Mouse (Mus musculus): ENCODE results near the gene Akt1s1. TPM values are rescaled to one million over a fixed set of nuclear protein-coding genes. Genes with fewer than 3 reads are reported as not detected.

Gene Akt1s1
- total RNA-seq (2021): 10 to 100 TPM; 73.6 to 75.4 TPM

GRCm38 (mm10) chr7:44848561-44849415 is at the start of gene Akt1s1, which contains the start of gene Tbc1d17:
TSS of gene Akt1s1 (plus strand) at chr7:44848991.
TSS of gene Tbc1d17 (minus strand) at chr7:44849079.
- intact Hi-C loops (cut with DNase I): no loop called here
- DNase-seq: peak; percentile 98

DNA sequence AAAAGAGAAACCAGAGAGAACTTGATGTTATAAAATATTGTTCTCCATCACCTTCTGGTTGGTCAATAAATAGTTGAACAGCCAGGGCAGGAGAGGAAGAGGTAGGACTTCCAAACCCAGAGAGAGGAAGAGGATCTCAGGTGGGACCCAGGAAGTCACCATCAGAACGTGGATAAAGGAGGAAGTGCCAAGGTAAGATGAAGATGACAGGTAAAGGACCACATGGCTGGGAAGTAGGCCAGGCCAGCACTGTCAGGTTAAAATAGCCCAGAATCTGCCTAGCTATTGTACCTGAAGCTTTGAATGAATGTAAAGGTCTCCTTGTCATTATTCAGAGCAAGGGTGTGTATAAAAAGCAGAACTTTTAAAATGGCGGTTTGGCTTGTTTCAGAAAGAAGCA is 39.9 kb upstream of the Akt1s1 start:
- no peak for DNase-seq
- intact Hi-C loops (cut with DNase I): no loop called here

GRCm38 (mm10) chr7:44809466-44809865 is 39.3 kb upstream of the Akt1s1 start:
- intact Hi-C loops (cut with DNase I): no loop called here

GRCm38 (mm10) chr7:44810365-44810764 is 38.4 kb upstream of the Akt1s1 start:
- intact Hi-C loops (cut with DNase I): loop anchor here (5.0 kb wide), 1 partner anchor 38 kb away; no protein-coding TSS in a partner anchor
- DNase-seq: no peak

More at GRCm38 (mm10) chr7:44809466-44809865, 39.3 kb upstream of the Akt1s1 start:
- no peak for DNase-seq

GRCm38 (mm10) chr7:44810819-44811557 is 37.8 kb upstream of the Akt1s1 start:
- intact Hi-C loops (cut with DNase I): loop anchor here (5.0 kb wide), 1 partner anchor 39 kb away; no protein-coding TSS in a partner anchor

GRCm38 (mm10) chr7:44812651-44813325 is 36.0 kb upstream of the Akt1s1 start:
- no peak for DNase-seq
- intact Hi-C loops (cut with DNase I): loop anchor here (5.0 kb wide), 1 partner anchor 40 kb away; no protein-coding TSS in a partner anchor

More at GRCm38 (mm10) chr7:44810819-44811557, 37.8 kb upstream of the Akt1s1 start:
- no peak for DNase-seq

DNA sequence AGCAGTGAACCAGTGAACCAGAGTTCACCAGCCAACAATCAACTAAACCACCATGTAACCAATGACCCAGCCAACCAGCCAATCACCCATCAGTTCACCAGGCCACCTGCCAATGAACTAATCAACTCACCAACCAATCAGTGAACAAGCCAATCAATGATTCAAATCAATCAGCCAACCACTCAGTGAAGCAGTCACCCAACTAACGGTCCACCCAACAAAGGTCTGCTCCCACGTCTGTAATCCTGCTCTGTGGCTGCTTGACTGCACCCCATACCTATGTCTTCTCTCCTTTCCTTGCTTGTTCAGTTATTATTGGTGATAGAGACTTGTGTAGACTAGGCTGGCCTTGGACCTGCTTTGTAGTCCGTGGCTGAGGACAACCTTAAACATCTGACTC is 34.8 kb upstream of the Akt1s1 start:
- intact Hi-C loops (cut with DNase I): loop anchor here (2.0 to 5.0 kb wide), 2 partner anchors 42 to 63 kb away; partner anchors contain the start of gene Zfp473
- no peak for DNase-seq

GRCm38 (mm10) chr7:44814423-44814822 is 34.4 kb upstream of the Akt1s1 start:
- intact Hi-C loops (cut with DNase I): loop anchor here (2.0 to 5.0 kb wide), 2 partner anchors 42 to 64 kb away; partner anchors contain the start of gene Zfp473
- no peak for DNase-seq

- no peak for DNase-seq
- intact Hi-C loops (cut with DNase I): loop anchor here (2.0 to 5.0 kb wide), 2 partner anchors 43 to 64 kb away; partner anchors contain the start of gene Zfp473
Measured at GRCm38 (mm10) chr7:44814952-44815553, 33.7 kb upstream of the Akt1s1 start.

- peak; percentile 98 to 99 for DNase-seq
- intact Hi-C loops (cut with DNase I): loop anchor here (2.0 kb wide), 1 partner anchor 65 kb away; the partner anchor contains the start of gene Zfp473
Measured at GRCm38 (mm10) chr7:44815721-44816469, 32.9 kb upstream of the Akt1s1 start, which contains the start of the genes Nup62 and Il4i1. TSS of gene Nup62 (plus strand) at chr7:44816088. TSS of gene Il4i1 (plus strand) at chr7:44816387.

GRCm38 (mm10) chr7:44816470-44817021 is 32.2 kb upstream of the Akt1s1 start, which contains the start of gene Atf5:
TSS of gene Atf5 (minus strand) at chr7:44816658.
- peak; percentile 68 to 81 for DNase-seq
- intact Hi-C loops (cut with DNase I): no loop called here

DNA sequence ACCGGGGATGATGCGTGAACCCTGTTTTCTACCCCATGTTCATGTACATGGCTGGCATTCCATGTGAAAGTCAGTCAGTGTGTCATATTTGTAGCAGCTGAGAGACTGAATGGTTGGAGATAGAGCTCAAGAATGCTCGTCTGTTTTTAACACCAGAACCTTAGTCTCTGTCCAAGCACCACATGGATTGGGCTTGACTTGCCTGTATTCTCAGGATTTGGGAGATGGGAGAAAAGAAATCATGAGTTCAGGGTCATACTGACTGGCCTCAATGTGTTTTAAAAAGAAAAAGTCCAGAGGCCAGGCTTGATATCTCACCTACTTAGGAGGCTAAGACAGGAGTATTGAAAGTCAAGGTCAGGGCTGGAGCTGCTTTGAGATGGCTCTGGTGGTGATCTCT is 31.4 kb upstream of the Akt1s1 start:
- intact Hi-C loops (cut with DNase I): no loop called here
- no peak for DNase-seq

- no peak for DNase-seq
- intact Hi-C loops (cut with DNase I): no loop called here
Measured at GRCm38 (mm10) chr7:44818164-44818563, 30.6 kb upstream of the Akt1s1 start.

- peak; percentile 63 to 69 for DNase-seq
- intact Hi-C loops (cut with DNase I): no loop called here
Measured at GRCm38 (mm10) chr7:44818751-44819235, 30.0 kb upstream of the Akt1s1 start.

DNA sequence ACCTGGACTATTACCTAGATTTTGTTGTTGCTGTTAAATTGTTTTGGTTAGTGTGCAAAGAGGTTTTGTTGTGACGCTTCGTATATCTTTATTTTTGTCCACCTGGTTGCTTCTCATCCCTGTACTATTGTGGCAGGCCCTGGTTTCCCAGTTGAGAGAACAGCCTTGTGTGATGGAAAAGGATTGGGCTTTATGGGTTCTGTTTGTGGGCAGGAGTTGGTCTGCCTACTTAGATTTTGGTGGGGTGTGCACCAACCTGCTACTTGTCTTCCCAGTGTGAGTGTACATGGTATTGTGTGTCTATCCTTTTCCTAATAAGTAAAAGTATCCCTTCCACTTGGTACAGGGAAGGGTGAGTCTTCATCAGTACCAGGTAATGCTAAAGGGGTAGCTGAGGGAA is 29.4 kb upstream of the Akt1s1 start:
- peak; percentile 1 to 8 for DNase-seq
- intact Hi-C loops (cut with DNase I): no loop called here

DNA sequence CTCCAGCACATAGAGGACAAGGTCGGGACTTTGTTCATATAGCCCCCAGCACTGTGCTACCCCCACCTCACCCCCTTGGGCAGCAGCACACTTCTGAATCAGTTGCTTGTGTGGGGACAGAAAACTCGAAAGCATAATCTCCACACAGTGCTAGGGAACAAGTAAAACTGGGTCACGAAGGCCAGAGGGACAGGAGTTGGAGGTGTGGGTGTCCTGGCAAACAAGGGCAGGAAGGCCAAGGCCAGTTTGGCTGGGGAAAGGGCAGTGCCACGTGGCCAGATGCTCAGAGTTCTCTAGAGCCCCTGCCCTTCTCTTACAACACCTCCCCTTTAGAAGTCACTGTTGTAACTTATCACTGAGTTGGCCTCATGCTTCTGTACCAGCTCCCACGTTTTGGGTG is 28.9 kb upstream of the Akt1s1 start:
- intact Hi-C loops (cut with DNase I): no loop called here
- peak; percentile 8 to 12 for DNase-seq

GRCm38 (mm10) chr7:44820525-44820924 is 28.3 kb upstream of the Akt1s1 start:
- intact Hi-C loops (cut with DNase I): no loop called here
- DNase-seq: peak in 1 of 2 experiments; percentile 3

GRCm38 (mm10) chr7:44821666-44822448 is 26.9 kb upstream of the Akt1s1 start:
- intact Hi-C loops (cut with DNase I): no loop called here
- peak; percentile 1 for DNase-seq
